Mouse (Mus musculus) heart, adult 11 months (tissue): ENCODE results near the gene Rnf10.
A peak's percentile ranks its signal among the peaks of the same experiment; 100 is the strongest.

Experiments
- DNase-seq: peaks from one replicate; pipeline ENCODE4 v3.0.0; 2022

The Rnf10 gene

DNA sequence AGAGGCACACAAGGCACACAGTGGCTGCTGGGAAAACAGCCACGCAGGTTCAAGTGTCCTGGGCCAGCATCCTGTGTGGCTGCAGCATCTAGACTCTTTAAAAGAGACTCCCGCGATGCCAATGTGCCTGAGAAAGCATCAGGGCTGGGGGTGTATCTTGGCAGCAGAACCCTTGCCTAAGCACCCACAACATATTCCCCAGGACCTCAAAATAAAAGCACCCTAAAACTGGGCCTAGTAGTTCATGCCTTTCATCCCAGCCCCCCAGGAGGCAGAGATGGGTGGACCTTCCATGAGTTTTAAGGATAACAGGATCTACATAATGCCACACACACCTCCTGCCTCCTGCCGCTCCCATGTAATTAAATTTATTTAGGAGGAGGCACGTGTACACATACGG, 38.2 kb downstream of the Rnf10 start:
- no peak for DNase-seq

DNA sequence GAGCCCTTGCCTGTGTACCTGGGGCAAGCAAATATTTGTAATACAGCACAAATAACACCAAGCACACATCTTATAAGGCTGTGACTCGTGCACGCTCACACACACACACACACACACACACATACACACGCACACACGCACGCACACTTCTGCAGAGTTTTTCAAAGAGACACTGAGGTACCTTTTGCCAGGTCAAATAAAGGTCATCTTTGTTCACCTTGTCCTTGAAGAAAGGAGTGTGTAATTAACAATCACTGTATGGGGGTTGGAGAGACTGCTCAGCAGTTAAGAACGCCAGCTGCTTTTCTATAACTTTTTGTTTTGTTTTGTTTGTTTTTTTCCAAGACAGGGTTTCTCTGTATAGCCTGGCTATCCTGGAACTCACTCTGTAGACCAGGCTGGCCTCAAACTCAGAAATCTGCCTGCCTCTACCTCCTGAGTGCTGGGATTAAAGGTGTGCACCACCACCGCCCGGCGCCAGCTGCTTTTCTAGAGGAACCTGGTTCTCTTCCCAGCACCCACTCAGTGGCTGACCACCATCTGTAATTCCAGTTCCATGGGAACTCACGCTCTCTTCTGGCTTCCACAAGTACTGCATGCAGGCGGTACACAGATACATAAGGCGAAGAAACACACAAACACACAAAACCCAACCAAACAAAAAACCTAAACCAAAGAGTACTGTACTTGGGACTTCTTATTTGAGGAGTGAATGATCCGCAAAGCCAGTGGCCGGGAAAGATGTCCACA, 39.5 kb downstream of the Rnf10 start:
- no peak for DNase-seq

DNA sequence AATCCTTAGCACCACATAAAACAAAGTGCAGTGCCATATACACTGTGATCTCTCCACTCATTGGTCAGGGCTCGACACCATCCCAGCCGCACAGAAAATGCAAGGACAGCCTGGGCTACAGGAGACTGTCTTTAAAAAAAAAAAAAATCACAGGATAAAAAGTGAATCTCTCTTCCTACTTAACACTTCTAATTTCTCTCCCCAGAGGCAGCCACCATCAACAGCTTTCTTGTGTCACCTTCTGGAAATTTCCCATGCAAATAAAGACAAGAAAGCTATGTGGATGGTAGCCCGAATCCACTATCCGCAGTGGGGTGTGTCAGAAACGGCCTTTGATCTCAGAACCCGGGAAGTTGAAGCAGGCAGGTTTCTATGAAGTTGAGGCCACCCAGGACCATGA, 40.2 kb downstream of the Rnf10 start:
- no peak for DNase-seq

DNA sequence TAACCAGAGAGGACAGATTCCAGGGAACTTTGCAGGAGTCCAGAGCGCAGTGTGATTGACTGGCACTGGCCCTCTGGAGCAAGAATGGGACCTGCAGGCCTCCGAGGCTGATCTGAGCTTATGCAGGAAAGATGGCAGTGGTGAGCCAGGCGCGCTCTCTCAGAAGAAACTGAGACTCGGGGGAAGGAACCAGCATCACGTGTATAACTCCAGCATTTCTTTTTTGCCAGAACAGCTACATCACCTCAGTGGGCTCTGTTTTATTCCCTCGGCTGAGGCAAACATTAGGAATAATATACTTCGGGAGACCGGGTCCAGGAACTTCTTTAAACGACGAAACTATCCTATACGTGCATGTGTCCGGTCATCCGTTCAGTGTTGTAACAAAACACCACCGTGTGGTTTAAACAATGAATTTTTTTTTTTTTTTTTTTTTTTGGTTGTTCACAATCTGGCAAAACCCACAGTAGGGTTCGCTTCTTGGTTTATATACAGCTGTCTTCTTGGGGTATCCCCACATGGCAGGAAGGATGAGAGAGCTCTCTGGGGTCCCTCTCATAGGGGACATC, 41.1 kb downstream of the Rnf10 start:
- DNase-seq = no peak

DNA sequence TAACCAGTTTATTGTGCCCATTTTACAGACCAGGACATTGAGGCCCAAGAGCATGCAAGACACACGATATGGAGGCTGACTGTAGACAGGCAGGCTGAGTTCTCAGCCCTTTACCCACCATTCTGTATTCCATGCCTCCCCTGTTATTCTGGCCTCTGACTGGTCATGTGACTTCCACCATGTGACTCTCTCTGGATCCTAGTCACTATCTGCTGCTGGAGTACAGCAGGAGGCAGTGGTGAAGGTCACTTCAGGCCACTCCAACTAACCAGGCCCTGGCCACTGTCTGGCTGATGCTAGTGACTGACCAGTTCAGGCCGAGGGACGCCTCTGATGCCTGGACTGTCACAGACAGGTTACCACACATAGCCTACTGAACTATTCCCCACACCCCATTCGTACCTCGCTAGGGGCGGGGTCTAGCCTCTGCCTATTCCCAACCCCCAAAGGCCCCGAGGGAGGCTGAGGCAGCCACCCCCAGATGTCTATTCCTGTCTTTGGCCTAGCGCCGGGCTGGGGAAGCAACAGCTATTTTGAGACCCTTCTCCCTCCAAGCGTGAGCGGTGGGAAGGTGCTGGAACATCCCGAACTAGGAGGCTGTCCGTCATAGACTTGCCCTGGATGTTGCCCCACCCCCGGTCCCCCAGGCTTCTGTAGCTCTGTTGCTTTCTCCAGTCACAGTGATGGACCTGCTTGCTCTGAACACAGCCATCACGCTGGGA, 41.7 kb downstream of the Rnf10 start:
- DNase-seq = peak; percentile 95

DNA sequence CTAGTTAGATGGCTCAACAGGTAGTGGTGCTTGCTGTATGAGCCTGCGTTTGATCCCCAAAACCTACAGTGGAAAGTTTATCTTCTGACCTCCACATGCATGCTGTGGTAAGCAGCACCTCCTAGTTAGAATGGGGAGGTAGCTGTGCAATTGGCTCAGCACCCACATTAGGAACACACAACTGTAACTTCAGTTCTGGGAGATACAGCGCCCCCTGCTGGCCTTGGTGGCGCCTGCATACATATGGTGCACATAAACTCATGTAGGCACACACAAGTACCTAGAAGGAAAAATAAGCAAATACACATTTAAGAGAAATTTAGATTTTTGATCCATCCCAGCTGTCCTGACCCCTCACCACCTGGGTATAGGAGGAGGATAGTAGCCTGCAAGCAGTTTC, 50.2 kb downstream of the Rnf10 start:
- DNase-seq = no peak

DNA sequence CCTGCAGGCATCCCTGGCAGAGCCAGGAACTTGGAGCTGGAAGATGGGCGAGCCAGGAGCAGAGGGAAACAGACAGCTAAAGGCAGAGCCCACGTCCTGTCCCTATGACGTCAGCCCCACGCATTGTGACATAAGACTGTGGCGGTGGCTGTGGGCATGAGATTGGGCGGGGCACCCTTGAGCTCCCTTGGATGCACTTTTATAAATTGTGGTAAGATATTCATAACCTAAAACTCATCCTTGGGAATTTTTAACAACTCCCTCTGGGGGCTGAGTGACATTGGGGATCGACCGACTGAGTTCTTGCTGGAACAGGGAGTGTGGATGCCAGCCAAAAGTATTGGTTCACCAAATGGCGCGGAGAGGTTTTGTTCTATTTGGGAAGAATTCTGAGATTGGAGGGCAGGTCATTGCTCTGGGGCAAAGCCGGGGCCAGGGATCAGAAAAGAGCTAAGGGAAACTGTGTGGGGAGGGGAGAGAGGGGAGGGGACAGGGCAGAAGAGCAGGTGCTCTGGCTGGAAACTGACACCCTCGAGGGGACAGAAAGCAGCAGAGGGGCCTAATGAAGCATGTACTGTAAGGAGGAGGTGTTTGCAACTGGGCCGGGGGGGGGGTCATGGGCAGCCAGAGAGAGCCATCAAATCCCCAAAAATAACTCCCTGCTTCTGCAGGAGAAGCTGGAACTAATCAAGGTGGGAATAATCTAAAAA, 51.6 kb downstream of the Rnf10 start:
- no peak for DNase-seq

DNA sequence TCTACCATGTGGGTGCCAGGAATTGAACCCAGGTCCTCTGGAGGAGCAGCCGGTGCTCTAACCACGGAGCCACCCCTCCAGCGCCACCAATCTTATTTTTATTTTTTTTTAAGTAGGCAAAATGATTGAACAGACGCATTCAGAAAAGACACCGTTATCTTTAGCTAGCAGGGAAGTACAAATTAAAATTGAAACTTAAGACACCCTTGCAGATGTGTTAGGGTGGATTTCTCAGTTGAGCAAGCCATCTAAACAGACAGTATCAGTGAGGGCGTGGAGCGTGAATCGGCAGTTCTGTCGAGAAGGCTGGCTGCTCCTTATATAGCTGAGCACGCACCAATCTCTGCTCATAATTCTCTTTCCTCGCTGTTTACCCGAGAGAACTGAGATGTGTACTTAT, 54.7 kb downstream of the Rnf10 start:
- DNase-seq = no peak

DNA sequence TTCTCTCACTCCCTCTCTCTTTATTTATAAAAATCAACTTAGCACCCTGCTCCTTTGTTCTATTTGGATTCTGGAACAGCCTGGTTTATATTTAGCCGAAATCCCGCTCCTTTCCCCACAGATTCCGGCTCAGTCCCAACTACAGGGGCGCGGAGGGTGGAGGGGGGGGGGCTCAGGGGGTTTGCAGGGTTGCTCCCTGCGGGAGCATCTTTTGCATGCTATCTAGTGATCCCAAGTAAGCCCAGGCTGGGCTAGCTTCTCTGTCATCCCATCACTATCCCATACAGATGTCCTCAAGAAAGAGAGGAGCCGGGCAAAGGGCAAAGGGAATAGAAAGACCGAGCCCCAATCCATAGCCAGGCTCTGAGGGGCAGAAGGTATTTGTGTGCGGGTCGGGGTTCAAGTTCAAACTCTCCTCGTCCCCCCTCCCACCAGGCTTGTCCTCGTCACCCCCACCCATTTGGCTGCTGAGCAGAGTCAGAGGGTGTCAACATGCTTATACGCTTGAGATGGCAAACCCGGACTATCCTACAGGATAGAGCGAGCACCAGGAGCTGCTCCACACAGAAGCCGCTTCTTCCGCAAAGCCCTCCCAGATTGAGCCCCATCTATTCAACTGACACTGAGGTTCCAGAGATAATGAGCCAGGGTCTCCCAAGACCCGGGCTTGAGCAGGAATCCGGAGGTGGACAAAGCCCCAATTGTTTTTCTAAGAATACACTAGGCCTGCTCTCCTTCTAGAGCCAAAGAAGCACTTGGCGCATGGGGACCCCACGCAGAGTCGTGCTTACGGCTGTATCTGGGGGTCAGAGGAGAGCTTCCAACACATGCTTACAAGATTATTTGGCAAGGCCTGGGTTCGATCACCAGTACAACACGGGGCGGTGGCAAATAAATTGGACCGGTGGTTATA, 57.2 kb downstream of the Rnf10 start:
- DNase-seq = no peak

DNA sequence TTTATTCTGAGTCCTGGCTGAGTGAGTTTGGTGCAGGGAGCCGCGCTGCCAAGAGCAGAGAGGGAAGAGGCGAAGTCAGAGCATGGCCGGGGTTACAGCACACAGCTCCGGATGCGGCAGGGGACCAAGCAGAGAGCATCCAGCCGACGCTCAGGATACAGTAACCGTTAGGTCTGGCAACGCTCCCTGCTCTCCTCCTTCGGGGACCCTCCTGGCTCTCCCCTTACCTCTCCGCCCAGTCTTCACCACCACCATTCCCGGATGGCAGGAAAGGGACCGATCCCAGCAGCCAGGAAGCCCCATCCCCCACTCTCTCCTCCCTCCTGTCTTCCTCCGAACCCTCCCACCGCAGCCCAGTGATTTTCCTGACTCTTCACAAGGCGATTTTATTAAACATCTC, 57.8 kb downstream of the Rnf10 start:
- peak; percentile 94 for DNase-seq

DNA sequence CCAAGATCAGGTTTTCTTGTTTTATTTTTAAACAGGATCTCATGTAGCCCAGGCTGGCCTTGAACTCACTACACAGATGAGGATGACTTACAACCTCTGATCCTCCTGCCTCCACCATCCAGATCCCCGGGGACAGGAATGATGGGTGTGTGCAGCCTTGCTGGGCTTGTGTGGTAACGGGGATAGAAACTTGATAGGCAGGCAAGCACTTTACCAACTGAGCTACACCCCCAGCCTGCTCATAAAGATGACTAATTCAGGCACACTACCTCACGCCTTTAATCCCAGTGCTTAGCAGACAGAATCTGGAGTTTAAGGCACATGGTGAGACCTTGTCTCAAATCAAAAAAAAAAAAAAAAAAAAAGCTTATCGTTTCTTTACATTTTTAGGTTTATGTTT, 59.8 kb downstream of the Rnf10 start:
- no peak for DNase-seq

DNA sequence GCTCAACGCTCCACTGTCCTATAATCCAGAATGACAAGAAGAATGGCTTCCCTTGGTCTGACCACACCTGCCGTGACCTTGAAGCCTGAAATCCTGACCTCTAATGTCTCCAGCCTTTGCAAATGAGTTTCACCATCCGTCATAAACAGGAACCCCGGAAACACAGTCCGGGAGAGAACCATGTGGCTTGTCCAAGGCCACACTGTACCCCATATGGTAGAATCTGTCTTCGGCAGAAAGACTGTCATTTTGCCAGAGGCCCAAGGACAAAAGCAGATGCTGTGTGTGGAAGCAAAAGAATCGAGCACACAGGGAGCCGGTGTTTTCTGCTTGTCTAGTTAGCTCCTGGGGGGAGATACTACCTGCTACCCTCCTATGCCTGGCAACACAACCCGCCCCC, 60.2 kb downstream of the Rnf10 start:
- no peak for DNase-seq

DNA sequence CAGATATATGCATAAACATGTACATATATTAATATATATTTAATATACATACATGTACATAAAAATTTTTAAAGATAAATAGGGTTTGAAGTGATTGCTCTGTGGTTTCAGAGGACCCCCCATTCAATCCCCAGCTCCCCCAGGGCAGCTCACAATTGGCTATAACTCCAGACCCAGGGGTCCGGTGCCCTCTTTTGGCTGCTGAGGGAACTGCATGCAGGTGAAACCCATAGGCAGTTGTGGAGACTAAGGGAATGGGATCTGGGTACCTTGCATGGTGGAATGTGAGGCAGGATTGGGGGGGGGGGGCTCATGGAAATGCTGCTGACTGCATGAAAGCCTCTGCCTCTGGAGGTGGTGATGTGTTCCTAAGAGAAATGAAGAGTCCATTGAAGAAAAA, 62.3 kb downstream of the Rnf10 start:
- DNase-seq = no peak

DNA sequence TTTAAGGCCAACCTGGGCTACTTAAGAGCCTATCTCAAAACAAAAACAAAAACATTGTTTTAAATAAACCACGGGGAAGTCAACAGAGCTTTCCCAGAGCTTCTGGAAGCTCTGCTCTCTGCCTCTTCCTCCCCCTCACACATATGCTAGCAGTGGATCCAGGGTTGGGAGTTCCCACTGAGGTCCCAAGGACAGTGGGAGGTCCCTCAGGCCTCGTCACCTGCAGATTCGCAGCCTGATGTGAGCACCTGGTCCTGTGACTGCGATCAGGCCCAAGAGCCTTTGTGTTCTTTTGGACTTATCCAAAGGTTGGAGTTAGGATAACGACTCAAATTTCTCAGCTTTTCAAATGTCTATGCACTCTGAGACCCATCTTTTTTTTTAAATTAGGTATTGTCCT, 64.1 kb downstream of the Rnf10 start:
- no peak for DNase-seq

DNA sequence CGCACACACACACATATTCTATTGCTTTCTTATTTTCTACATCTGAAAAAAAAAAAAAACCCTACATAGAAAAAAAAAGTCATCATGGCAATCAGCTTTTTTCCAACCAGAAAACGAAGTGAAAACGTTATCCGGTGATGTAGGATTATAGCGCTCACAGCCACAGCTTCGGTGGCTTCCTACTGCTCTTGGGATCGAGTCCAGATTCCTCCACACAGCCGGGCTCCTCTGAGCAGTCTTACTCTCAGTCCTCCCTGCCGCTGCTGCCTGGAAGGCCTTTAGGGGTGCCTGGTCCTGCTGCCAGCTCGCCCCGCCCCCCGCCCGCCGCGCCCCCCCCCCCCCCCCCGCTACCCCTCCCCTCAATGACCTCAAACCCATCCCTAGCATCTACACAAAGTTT, 64.8 kb downstream of the Rnf10 start:
- no peak for DNase-seq

DNA sequence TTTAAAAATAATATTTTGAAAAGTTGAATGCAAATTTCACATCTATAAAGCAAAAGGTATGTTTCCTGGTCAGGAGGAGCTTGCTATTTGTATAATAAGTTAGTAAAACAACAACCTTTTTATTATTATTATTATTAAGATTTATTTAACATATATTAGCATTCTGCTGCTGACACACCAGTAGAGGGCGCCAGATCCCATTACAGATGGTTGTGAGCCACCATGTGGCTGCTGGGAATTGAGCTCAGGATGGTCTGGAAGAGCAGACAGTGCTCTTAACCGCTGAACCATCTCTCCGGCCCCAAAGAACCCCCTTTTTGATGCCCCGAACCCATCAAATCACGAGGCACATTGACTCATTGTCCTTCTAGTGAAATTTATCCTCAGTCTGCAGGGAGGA, 65.5 kb downstream of the Rnf10 start:
- peak; percentile 79 for DNase-seq

DNA sequence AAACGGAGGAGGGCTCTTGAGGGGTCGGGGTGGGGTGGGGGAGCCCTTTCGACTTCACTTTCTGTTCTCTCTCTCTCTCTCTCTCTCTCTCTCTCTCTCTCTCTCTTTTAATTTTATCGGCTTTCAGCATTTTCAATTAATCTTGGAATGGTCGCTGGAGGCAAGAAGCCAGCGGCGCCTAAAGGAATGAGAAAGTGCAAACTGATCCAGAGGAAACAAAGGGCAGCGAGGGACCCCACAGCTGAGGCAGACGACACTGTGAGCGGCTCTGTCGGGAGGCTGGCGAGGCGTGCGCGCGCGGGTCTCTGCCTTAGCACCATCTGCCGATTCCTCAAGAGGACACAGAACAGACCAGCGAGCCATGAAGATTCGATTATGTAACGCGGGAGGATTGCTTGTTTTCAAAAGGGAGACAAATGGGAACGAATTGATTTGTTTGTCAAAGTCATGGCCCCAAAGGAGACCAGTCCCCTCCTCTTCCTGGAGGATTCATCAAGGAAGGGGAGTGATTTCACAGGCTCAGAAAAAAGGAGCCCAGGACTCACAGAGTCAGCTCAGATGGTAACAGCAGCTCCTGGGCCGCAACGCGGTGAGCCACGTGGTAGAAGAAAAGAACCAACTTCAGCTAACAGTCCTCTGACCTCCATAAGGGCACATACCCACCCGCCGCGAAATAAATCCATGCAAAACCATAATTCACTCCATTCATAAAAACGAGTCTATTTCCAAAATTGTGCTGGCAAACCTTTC, 68.0 kb downstream of the Rnf10 start:
- DNase-seq = peak; percentile 97

DNA sequence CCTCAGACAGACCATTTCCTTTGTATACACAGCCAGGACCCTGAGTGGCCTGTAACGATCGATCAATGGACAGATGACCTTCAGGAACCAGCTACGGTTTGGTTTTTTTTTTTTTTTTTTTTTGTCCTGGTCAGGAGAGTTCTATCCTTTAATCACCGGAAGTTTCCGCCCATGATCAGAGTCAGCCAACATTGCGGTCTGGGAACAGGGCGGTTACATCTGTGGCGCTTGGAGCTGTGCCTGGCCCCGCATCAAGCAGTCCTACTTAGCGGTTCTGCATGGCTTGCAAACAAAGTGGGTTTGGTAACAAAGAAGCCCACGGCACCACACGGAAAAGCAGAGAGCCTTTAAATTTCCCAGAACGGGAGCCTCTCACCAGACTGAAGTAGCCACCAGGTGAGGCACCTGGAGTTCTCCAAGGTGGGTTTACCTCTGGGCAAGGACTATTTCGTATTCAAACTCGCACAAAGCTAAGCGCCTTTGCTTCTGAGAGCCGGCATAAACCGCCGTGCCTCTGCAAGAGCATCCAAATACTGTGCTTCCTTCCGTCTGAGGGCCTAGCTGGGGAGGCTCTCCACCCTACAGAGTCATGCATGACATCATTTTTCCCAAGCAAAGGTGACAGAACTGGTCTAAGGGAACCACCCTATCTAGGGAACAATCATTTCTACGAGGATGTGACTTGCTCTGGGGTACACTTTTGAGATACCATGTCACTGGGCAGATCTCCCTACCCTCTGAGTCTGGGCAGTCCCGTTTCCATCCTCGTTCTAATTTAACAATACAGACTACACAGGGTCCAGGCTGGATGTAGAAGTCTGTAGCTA, 68.8 kb downstream of the Rnf10 start:
- peak; percentile 92 for DNase-seq

DNA sequence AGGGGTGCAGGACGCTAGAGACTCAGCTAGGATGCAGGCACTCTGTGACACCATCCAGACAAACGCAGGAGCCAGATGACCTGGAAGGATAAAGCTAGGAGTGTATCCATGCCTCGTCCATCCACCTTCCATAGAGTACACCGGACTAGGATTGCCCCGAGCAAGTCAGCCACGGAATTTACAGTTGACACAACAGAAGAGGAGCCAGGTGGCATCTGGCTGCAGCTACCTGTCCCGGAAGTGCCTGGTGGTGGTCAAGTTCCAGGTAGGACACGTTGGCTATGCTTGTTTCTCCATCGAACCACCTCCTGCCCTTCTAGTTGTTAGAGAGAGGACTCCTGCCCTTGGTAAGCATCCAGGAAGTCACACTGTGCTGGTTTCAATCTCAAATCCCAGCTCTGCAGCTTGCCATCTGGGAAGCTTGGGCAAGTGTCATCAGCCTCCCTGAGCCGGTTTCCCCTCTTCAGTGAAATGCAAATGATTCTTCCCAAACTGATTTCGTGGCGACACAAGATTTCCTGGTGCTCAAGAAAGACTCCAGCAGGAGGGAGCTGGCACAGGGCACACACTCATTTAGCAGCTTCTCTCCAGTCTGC, 78.0 kb downstream of the Rnf10 start:
- no peak for DNase-seq
